Mouse (Mus musculus) stomach, embryonic 15.5 days (tissue): Measurements from ENCODE around the gene Crtc1. TPM values are rescaled to one million over a fixed set of nuclear protein-coding genes. Genes with fewer than 3 reads are reported as not detected.

ENCODE experiments used
- ATAC-seq: fragments of 200-750 bp; cut with Nextera tagmentation; 2 replicates; pipeline ENCODE4 v1.8.0; 2017; ENCODE audit warnings: low read depth, moderate number of reproducible peaks, moderate TSS enrichment; ENCODE audit not compliant: insufficient read depth, low FRiP score
- H3K27ac ChIP-seq: fragments of 300-500 bp; sonication (generic); 2 replicates; pipeline ENCODE4 v1.5.1; 2015; ENCODE audit warnings: mild to moderate bottlenecking, inconsistent platforms
- H3K27me3 ChIP-seq: fragments of 300-500 bp; sonication (generic); replicated peaks from 2 replicates; pipeline ENCODE4 v1.6.1; 2015; ENCODE audit warnings: inconsistent platforms
- H3K36me3 ChIP-seq: fragments of 300-500 bp; sonication (generic); 2 replicates; pipeline ENCODE4 v1.6.1; 2015; ENCODE audit warnings: inconsistent platforms
- H3K4me1 ChIP-seq: fragments of 300-500 bp; sonication (generic); 2 replicates; pipeline ENCODE4 v1.6.1; 2015; ENCODE audit warnings: inconsistent platforms
- H3K4me2 ChIP-seq: fragments of 300-500 bp; sonication (generic); 2 replicates; pipeline ENCODE4 v1.6.1; 2015; ENCODE audit warnings: mild to moderate bottlenecking, inconsistent platforms
- H3K4me3 ChIP-seq: fragments of 300-500 bp; sonication (generic); replicated peaks from 2 replicates; pipeline ENCODE4 v1.5.1; 2015; ENCODE audit warnings: inconsistent platforms
- H3K9ac ChIP-seq: fragments of 300-500 bp; sonication (generic); 2 replicates; pipeline ENCODE4 v1.6.1; 2015; ENCODE audit warnings: inconsistent platforms
- H3K9me3 ChIP-seq: fragments of 300-500 bp; sonication (generic); 2 replicates; pipeline ENCODE4 v1.6.1; 2016; ENCODE audit warnings: inconsistent platforms
- WGBS: fragments of 180-500 bp; shearing (Covaris S2); methylation state at CpG from one replicate; pipeline ENCODE4 v1.1.7; 2015; 5-methylcytosine and 5-hydroxymethylcytosine counted together
- polyA plus RNA-seq: library from polyadenylated mRNA; unstranded; fragments of >200 nt; fragmentation: Nextera tagmentation; extraction: Ambion mirVana; gene quantifications from 2 replicates; pipeline ENCODE4 v1.2.1, GENCODE M21; 2015

The Crtc1 gene
- polyA plus RNA-seq, 1 experiment from 2014 or later = 15.4 TPM

DNA sequence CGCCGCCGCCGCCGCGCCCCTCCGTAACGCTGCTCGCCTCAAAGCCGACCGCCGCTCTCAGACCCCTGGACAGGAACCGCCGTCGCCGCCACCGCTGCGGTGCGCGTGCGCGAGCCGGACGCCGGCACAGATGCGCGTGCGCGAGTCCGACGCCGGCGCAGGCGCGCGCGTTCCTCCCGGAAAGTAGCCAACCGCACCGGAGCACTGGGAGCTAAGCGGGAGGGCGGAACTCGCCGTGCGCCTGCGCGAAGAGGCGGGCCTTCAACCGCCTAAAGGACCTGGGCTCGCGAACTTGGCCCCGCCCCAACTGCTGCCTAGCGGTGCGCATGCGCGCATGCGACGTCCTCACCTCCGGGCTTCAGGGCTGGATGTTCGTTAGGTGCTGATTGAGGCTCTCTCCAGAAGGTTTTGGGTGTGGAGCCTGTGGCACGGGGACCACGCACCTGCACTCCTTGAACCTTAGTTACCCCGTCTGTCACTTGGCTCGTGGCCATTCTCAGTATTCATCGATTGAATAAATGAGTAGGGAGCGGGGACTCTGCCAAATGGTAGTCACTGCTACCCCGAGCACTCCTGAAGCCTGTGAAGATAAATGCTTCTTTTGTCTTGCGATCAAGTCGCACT, 86.1 kb downstream of the Crtc1 start, which contains the start of gene Upf1:
TSS of gene Upf1 (minus strand) at position 85 of the 624 bp plus-strand sequence.
- Histone ChIP-seq H3K4me3 (peak within 1 kb of the TSS; percentile 89), H3K9me3 (no peaks in the 10 kb centered on the region), H3K27ac (peak within 1 kb of the TSS; percentile 90), H3K36me3 (0 out of 2 replicates have a peak, but pooled peaks cover 4% of the 10 kb centered on the region), H3K27me3 (no peaks in the 10 kb centered on the region), H3K9ac (peak within 1 kb of the TSS; percentile 99), H3K4me1 (peaks cover 39% of the 10 kb centered on the region), H3K4me2 (peak within 1 kb of the TSS; percentile 93)
- WGBS = under 1% methylated on average over 66 of the region's 69 CpGs
- ATAC-seq = peak; percentile 89

DNA sequence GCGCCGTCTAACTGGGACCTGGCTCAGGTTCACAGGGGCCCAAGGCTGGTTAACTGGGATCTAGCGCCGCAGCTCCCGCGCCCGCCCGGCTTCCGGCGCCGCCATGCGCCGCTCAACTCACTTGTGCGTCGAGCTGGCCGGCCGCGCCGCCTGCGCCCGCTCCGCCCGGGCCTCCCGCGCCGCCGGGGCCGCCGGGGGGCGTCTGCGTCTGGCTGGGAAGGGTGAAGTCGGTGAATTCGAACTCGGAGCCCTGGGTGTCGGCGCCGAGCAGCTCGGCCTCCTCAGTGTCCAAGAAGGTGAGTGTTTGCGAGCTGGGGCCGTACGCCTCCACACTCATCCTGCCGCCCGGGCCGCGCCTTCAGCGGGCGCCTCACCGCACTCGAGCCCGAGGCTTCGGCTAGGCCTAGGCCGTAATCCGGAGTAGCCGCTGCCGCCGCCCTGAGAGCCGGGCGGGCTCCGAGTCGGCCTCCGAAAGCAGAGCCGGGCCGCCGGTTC, 86.7 kb downstream of the Crtc1 start:
- Histone ChIP-seq H3K9me3 (no peaks in the 10 kb centered on the region), H3K27ac (peak overlapping the region; percentile 90), H3K27me3 (no peaks in the 10 kb centered on the region), H3K9ac (peak overlapping the region; percentile 99), H3K36me3 (0 out of 2 replicates have a peak, but pooled peaks cover 7% of the 10 kb centered on the region), H3K4me3 (peak overlapping the region; percentile 89), H3K4me1 (peaks cover 45% of the 10 kb centered on the region), H3K4me2 (peak overlapping the region; percentile 93)
- WGBS = under 1% methylated on average over 63 of the region's 64 CpGs
- ATAC-seq = peak; percentile 34; the same call in 1 of the 2 replicates

DNA sequence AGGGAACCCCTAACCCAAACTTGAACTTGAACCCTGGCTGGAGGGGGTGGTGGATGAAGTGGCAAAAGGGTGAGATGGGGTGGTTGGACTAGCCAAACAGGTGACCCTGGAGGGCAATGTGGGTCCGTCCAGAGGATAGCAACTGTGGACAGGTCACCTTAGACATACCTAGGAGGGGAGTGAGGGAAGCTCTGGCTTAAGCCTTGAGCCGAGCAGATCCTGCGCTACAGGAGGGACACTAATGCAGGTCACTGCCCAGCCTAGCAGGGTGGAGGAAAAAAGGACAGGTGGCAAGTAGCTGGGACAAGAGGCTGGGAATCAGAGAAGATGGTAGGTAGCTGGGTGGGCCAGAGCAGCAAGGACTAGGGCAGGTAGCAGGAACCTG, 87.4 kb downstream of the Crtc1 start:
- peak overlapping the region; percentile 89 for H3K4me3 ChIP-seq
- 0 out of 2 replicates have a peak, but pooled peaks cover 7% of the 10 kb centered on the region for H3K36me3 ChIP-seq
- ATAC-seq = no peak
- H3K9ac ChIP-seq = peak overlapping the region; percentile 99
- peak overlapping the region; percentile 63 for H3K27ac ChIP-seq
- peak overlapping the region; percentile 93 for H3K4me2 ChIP-seq
- H3K9me3 ChIP-seq = no peaks in the 10 kb centered on the region
- WGBS = 13% methylated on average over 3 of the region's 3 CpGs
- H3K4me1 ChIP-seq = peaks cover 46% of the 10 kb centered on the region
- no peaks in the 10 kb centered on the region for H3K27me3 ChIP-seq

DNA sequence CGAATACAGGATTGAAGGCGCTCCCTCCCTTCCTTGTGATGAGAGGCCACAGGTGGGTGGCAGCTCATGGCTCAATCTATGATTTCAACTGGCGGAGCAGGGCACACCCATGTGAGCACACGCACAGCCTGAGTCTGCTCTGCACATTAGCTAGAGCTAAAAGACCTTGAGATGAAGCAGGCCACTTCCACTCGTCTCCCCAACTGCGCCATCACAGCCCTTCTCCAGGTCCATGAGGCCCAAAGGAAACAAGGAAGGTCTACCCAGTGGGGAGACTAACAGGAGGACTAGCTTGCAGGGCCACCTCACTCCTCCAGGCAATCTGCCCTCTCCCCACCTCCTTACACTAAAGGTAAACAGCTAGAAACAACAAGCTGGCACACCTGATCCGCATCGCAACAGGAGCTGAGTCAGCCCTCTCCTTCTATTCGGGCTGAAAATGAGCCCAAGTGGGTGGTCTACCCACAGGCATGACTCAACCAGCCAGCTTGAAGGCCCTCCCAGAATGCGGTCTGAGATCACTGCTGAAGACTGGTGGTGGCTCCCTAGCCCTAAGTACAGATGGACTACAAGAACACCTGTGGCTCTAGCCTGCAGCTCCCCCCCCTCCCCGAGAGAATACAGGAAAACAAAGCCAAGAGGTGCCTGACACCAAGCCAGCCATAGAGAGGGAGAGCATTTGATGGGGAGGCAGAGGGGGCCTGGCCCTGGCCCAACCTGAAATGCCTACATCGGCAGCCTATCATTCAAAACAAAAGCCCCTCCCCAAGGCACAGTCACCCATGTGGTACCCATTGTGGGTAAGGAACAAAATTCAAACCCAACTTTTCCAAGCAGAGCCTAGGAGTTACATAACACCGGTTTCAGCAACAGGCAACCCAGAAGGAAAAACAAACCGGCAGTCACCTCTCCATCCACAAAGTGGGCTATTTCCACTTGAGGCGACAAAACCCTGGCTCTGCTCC, 88.1 kb downstream of the Crtc1 start:
- H3K9me3 ChIP-seq = no peaks in the 10 kb centered on the region
- H3K9ac ChIP-seq = peak overlapping the region; percentile 99
- peak overlapping the region; percentile 89 for H3K4me3 ChIP-seq
- peaks cover 46% of the 10 kb centered on the region for H3K4me1 ChIP-seq
- ATAC-seq = no peak
- H3K36me3 ChIP-seq = 0 out of 2 replicates have a peak, but pooled peaks cover 11% of the 10 kb centered on the region
- H3K27ac ChIP-seq = peak overlapping the region; percentile 63
- H3K4me2 ChIP-seq = peak overlapping the region; percentile 93
- WGBS = 30% methylated on average over 15 of the region's 15 CpGs
- H3K27me3 ChIP-seq = no peaks in the 10 kb centered on the region

DNA sequence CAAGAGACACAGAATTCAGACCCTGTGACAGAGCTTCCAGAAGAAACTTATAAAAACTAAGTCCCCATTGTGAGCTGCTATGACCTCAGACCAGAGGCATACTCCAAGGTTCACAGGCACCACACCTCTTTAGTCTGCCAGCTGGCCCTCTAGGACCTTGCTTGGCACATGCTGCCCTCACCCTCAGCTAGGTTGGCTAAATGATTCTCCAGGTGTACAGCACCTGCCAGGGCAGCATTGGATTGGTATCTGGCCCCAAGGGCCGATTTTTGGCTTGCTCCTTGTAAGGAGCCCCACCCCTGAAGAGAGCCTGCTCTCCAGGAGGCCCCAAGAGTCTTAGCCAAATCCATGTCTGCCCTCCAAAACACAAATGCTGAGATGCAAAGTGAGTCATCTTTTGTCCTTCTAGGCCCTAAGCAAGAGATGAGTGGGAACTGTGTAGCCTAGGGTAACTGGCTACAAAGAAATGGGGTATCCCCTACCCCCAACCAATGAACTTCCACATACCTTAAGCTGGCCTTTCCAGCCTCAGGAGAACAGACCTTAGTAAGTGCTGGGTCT, 91.4 kb downstream of the Crtc1 start:
- no peaks in the 10 kb centered on the region for H3K27me3 ChIP-seq
- WGBS = 62% methylated on average over 1 of the region's 1 CpGs
- no peak overlapping the region for H3K9ac ChIP-seq
- ATAC-seq = no peak
- H3K4me1 ChIP-seq = peaks cover 41% of the 10 kb centered on the region
- H3K36me3 ChIP-seq = peaks cover 21% of the 10 kb centered on the region
- no peak overlapping the region for H3K4me2 ChIP-seq
- no peaks in the 10 kb centered on the region for H3K9me3 ChIP-seq
- H3K27ac ChIP-seq = no peak overlapping the region
- no peak overlapping the region for H3K4me3 ChIP-seq

DNA sequence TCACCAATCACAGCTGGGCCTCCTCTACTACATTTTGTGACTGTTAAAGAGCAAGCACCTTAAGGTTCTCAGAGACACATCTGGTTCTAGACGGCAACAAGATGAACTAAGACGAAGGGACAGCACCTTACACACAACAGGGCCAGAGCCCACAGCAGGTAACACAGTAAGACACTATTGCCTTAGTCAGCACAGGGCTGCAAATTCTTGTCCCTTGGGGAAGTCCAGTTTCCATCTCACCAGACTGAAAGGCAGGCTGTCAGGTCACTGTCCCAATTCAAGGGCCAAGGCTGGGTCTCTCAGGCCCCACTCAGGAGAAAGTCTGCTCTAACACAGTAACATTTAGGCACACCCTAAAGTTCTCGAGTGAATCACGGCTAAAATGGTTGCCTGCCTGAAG, 91.9 kb downstream of the Crtc1 start:
- Histone ChIP-seq H3K9me3 (no peaks in the 10 kb centered on the region), H3K36me3 (peaks cover 26% of the 10 kb centered on the region), H3K4me2 (no peak overlapping the region), H3K4me1 (peaks cover 41% of the 10 kb centered on the region), H3K27ac (no peak overlapping the region), H3K27me3 (no peaks in the 10 kb centered on the region), H3K9ac (no peak overlapping the region), H3K4me3 (no peak overlapping the region)
- no peak for ATAC-seq
- WGBS = 84% methylated on average over 4 of the region's 4 CpGs

DNA sequence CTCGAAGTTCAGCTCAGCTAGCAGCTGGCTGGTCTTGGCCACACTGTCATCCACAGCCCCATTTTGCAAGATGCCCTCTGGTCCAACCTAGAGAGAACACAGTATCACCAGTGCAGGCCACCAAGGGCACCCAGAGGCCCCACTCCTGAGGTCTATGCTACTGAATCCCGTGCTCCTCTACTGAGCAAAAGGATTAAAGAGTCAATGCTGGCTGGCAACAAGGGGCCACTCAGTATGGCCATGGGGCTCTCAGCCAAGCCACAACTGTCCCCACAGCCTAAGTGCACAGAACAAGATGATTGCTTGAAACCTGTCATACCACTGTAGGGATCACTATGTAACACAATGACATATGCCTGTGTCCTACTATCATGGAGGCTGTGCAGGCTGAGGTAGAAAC, 95.1 kb downstream of the Crtc1 start:
- H3K9me3 ChIP-seq = no peaks in the 10 kb centered on the region
- 92% methylated on average over 2 of the region's 2 CpGs for WGBS
- H3K4me2 ChIP-seq = no peak overlapping the region
- H3K36me3 ChIP-seq = peaks cover 50% of the 10 kb centered on the region
- no peak overlapping the region for H3K4me3 ChIP-seq
- ATAC-seq = no peak
- no peaks in the 10 kb centered on the region for H3K27me3 ChIP-seq
- H3K4me1 ChIP-seq = peaks cover 18% of the 10 kb centered on the region; the same call in 1 of the 2 replicates
- H3K9ac ChIP-seq = no peak overlapping the region
- H3K27ac ChIP-seq = no peak overlapping the region

DNA sequence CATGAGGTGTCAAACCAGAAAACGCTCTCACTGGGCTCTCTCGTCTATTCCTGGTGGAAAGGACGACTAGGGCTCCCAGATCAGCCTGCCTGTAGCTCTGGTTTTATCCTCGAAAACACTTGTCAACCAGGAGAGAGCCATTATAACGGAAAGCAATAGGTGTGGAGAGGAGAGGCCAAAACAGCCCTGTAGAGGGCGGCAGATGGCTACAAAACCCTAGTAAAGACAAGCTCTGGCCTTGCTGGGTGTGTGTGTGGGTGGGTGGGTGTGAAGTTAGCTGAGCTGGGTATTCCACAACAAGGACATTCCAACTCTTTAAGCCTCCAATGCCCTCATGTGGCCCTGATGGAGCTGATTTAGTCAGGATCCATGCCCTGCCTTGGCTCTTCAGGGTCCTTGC, 95.7 kb downstream of the Crtc1 start:
- no peak overlapping the region for H3K9ac ChIP-seq
- no peak overlapping the region for H3K27ac ChIP-seq
- WGBS = 57% methylated on average over 6 of the region's 6 CpGs
- H3K4me2 ChIP-seq = no peak overlapping the region
- H3K36me3 ChIP-seq = peaks cover 53% of the 10 kb centered on the region
- ATAC-seq = no peak
- peaks cover 14% of the 10 kb centered on the region; the same call in 1 of the 2 replicates for H3K4me1 ChIP-seq
- H3K27me3 ChIP-seq = no peaks in the 10 kb centered on the region
- no peaks in the 10 kb centered on the region for H3K9me3 ChIP-seq
- H3K4me3 ChIP-seq = no peak overlapping the region

DNA sequence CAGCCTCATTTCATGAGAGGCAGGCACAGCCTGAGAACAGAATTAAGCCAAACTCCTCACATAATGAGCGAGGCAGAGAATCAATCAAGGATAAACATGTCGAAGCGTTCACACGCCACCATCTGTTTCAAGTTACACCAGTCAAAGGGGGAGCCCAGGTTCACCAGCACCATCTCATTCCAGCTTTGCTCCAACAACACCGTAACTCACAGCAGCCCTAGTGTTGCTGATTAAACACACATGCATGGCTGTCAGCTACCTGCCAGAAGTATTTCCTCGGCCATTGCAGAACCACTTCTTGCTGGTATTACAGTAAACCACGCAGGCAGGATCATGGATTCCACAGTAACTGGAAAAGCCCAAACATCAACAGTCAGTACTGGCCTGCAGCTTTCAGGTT, 96.3 kb downstream of the Crtc1 start:
- H3K27ac ChIP-seq = no peak overlapping the region
- ATAC-seq = no peak
- H3K4me2 ChIP-seq = no peak overlapping the region
- H3K36me3 ChIP-seq = peaks cover 58% of the 10 kb centered on the region
- no peak overlapping the region for H3K9ac ChIP-seq
- H3K9me3 ChIP-seq = no peaks in the 10 kb centered on the region
- WGBS = 65% methylated on average over 7 of the region's 7 CpGs
- H3K4me1 ChIP-seq = peaks cover 8% of the 10 kb centered on the region; the same call in 1 of the 2 replicates
- no peak overlapping the region for H3K4me3 ChIP-seq
- H3K27me3 ChIP-seq = no peaks in the 10 kb centered on the region

DNA sequence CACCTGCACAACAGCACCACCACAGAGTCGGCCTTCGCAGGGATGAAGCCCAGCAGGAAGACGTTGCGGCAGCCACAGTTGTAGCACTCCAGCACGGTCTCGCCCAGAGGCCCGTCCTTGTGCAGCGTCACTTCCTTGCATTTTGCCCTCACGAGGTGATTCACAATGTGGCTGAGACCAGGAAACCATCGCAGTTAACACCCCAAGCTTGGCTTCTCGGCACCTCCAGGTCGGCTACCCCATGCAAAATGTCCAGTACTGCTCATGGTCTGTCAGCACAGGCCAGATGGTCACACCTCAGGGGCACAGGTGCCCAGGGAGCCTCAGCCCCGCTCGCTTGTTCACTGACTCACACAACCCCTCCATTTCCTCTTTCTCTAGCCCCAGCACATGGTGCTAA, 97.4 kb downstream of the Crtc1 start:
- ATAC-seq = no peak
- WGBS = 89% methylated on average over 14 of the region's 14 CpGs
- Histone ChIP-seq H3K4me3 (no peak overlapping the region), H3K9ac (no peak overlapping the region), H3K4me1 (0 out of 2 replicates have a peak, but pooled peaks cover 3% of the 10 kb centered on the region), H3K4me2 (no peak overlapping the region), H3K27me3 (no peaks in the 10 kb centered on the region), H3K9me3 (no peaks in the 10 kb centered on the region), H3K27ac (no peak overlapping the region), H3K36me3 (peaks cover 67% of the 10 kb centered on the region)

DNA sequence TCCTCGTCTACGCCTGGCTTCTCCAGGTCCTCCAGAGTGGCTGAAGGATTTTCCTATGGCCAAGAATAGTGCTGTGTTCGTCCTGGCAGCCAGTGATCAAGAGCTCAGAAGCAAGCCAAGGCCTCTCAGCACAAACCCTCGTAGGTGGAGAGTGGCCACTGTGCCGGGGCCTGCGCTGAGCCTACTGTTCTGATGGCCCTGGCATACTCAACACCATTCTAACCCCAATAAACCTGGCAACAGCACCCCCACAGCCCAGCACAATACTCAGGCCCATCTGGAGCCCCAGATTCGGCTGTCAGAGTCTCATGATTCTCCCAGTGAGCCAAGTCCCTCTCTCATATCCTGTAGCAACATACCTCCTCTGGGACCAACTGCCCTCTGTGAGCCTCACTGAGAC, 98.7 kb downstream of the Crtc1 start:
- no peaks in the 10 kb centered on the region for H3K9me3 ChIP-seq
- no peak overlapping the region for H3K4me3 ChIP-seq
- H3K4me1 ChIP-seq = 0 out of 2 replicates have a peak, but pooled peaks cover 3% of the 10 kb centered on the region
- H3K36me3 ChIP-seq = peaks cover 77% of the 10 kb centered on the region
- no peak overlapping the region for H3K9ac ChIP-seq
- H3K27ac ChIP-seq = no peak overlapping the region
- no peaks in the 10 kb centered on the region for H3K27me3 ChIP-seq
- H3K4me2 ChIP-seq = no peak overlapping the region
- no peak for ATAC-seq
- WGBS = 87% methylated on average over 7 of the region's 7 CpGs
